Mouse (Mus musculus): ENCODE measurements around the gene Nbea.

GRCm38 (mm10) chr3:55730142-55730541, 453.4 kb downstream of the Nbea start:
- TF ChIP-seq CTCF (IDR thresholded peaks at IDR 0.05; ENCODE audit: low read depth) (no peak), EP300 (IDR thresholded peaks at IDR 0.05; ENCODE audit: low read depth) (no peak)

All from liver, embryonic 14.5 days (tissue).